Mouse (Mus musculus) layer of hippocampus, postnatal 10 days (tissue): ENCODE measurements around the gene Fgfr2. TPM values are rescaled to one million over a fixed set of nuclear protein-coding genes. Genes with fewer than 3 reads are reported as not detected.
A peak's percentile ranks its signal among the peaks of the same experiment; 100 is the strongest.

Source experiments
- DNase-seq, 2 experiments: peaks; one replicate each; pipeline ENCODE4 v3.0.0; 2021; ENCODE audit warnings: low spot score in 2 of 2
- total RNA-seq, 2 experiments: library from RNA; stranded (reverse); gene quantifications; 2 replicates each; pipeline ENCODE4 v1.2.3; 2021

Fgfr2 gene
- total RNA-seq, 2 experiments from 2014 or later, result 35.6 to 48.3 TPM

DNA sequence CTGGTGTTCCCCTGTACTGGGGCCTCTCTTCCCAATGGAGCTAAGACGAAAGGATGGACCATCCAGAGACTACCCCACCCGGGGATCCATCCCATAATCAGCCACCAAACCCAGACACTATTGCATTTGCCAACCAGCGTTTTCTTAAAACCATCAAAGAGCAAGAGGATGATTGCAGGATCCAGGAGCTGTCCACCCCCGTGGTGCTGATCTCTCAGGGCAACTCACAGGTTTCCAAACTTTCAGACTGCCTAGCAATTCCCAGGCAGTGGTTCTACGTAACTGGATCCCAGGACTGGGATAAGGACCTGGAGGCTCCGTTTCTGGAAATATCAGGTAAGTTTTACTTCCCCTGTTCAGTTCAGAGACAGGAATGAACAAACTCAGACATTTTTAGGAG lies 1162.6 kb downstream of the Fgfr2 start:
- DNase-seq, result no peak

DNA sequence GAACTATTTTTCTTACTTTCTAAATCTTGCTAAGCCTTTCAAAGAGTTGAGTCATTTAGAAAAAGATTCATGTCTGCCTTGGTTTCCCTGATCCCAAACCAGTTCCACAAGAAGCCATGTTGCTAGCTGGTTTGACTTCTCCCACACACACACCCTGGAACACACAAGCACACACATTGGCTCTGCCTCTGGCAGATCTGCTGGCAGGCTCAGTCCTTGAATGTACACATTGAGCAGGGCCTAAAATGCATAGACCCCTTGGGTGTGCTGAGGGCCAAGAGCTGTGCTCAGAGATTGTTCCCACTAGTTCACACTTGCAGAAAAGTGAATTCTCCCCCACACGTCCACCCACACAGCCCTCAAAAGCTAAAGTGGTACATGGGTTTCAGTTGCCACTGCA lies 1164.4 kb downstream of the Fgfr2 start:
- DNase-seq, result no peak

DNA sequence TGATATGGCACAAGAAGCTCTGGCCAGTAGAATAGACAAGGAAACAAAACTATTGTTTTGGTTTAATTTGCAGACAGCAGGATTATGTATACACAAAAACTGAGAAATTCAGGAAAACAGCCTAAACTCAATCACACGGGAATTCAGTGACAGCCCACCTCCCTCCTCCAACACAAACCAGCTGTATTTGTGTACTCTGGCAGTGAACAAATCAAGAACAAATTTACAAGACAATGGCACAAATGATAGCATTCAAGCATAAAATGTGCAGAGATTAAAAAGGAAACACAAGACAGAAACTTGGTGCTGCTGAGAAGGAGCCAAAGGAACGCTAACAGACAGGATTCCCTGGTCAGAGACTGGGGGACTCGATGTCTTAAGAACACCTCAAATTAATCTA lies 1169.7 kb downstream of the Fgfr2 start:
- DNase-seq, result no peak

DNA sequence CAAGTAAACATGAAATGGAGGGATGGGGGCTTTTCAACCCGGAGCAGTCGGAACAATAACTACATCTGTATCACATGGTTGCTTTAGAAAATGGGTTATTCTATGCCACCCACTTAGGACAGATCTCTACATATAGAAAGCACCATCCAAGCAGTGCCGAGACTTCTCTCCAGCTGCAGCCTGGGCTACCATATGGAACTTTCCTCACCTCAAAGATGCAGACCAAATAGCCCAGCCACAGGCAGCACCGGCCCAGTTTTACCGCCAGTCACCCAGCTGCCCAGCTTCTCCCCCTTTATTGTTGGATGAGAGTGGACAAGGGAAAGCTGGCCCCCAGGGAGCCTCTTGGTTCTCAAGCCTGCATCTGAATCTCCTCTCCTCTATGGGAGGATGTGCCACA lies 1172.0 kb downstream of the Fgfr2 start:
- DNase-seq, result no peak

DNA sequence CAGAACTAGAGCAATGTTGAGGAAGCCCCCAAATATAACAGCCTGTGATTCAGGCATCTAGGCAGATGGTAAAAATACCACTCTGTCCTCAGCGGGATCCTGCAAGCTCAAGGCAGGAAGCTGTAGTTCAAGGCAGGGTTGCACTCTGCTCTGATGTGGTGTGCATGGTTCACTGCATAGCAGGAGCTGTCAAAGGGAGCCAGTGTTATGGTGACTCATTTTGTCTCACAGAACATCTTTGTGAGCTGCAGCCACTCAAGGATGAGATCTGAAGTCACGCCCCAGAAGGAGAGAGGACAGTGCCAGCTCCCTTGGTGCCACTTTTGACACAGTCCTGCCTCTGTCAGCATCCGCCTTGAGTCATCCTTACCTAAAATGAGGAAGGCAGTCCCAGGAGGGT lies 1185.5 kb downstream of the Fgfr2 start:
- DNase-seq, result no peak

DNA sequence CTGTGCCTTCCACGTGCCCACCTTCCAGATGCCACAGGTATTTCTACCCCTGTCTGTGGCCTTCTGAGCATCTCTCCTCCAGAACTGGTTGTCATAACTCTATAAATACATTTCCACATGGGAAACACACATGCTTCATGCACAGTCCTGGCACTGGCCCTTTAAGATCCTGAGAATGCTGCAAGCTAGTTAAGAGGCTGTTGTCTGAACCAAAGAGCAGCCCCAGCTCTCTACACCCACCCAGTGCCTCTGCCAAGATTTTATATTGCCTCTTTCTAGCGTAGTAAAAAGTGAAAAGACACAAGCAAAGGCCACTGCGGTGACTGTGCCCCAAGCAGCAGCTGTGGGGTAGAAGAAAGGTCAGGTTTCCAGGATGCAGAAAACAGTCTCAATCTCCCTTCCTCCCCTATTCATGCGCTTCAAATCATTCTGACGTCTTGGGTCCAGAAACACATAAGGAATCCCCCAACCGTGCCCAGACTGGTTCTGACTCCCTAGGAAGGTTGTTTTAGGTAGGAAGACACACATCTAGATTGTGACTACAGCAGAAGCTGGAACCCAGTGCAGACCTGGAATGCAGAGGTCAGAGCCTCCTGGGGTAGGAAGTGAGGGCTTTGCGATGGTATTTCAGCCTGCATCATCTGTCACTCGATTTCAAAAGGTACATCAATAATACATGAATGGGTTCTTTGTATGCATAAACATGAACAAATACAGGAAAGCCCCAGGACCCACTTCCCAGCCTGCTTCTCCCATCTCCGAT lies 1195.7 kb downstream of the Fgfr2 start:
- no peak for DNase-seq

DNA sequence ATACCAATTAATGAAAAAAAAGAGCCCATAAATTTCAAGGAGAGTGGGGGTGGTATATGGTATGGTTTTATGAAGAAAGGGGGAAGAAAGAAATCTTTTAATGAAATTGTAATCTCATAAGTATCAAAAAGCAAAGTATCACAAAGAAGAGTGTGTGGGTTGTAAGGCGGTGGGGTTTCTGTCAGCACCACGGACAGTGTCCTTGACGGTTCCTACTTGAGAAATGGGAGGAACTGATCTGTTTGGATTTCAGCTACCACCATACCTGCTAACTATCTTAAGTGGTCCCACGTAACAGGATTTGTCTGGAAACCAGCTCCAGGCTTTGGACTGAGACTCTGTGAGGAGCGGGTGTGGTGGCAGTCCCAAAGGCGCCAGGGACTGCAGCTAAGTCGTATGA lies 1205.8 kb downstream of the Fgfr2 start:
- no peak for DNase-seq

DNA sequence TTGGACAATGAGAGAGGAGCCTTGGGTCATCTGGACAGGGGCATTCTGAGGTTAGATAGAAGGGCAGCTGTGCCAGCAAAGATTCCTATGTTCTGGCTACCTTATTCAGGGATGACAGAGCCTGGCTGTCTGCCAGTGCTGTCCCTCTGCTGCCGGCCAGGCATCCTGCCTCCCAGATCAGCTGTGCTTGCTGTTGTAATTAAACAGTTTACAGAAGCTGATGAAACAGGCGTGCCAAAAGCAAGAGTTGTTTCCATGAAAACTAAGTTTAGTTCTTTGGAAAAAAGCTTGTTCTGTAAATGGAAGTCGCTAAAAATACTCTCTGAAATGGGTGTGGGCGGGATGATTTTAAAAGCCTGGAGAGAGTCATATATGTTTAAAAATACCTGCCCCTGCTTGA lies 1213.5 kb downstream of the Fgfr2 start:
- DNase-seq, result peak; percentile 32 to 45

DNA sequence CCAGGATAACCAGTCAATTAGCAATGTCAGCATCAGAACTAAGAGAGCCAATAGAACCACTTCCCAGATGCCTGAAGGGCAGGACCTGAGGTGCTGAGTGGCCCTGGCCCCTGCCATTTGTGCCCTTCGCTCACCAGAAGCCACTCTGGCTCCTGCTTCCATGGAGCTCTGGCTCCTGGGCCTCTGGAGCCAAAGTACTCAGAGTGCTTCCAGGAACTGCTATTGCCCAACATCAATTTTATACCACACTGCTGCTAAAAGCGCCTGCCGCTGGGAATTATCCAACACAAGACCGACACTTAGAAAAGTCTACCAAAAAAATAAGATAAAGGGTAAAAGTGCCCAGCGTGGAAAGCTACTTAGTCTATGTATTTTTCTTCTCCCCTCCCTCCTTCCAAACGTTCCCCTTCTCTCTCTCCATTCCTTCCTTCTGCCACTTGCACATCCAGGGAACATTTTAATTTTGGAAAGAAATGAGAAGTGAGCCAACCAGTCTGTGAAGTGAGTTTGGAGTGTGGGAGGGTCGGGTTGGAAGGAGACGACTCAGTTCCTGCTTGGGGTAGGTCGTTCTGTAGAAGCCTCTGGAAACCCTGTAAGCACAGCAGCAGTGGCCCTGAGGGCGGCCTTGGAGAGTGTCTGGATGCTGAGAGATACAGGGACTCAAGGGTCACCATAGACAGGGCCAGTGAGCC lies 1216.5 kb downstream of the Fgfr2 start:
- no peak for DNase-seq

DNA sequence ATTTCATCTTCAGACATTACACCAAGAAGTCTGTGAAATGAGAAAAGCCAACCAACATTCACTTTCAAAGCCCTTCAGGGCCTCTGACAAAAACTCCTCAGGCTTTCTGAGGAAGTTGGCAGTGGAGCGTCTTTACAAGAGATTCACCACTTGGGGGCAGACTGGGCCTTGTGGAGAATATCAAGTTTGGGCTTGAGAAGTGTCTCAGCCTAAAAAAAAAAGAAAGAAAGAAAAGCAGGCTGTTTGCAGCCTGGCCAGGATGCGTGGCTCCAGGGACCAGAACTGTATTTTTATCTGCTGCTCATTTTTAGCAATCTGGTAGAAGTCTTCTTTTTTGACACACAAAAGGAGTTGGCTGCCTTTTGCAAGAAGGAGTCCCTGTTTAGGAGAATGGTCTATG lies 1223.8 kb downstream of the Fgfr2 start:
- DNase-seq, result peak; percentile 81 to 82

DNA sequence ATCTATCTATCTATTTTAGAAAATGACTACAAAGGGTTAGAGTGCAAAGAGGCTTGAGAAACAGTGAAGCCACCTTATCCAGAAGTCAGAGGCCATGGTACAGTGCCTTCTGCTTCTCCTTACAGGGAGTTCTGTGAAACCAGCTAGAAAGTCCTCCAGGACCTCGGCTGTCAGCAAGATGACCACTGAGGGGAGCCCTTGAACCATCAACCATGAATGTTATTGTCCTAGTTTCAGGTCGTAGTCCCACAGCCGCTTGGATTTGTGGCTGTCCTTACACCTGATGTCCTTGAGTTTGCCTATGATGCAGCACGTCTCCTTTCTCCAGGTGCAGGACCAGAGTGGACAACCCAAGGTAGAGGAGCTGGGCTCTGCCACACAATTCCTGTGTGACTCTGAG lies 1225.9 kb downstream of the Fgfr2 start:
- DNase-seq, result peak; percentile 30 to 54

DNA sequence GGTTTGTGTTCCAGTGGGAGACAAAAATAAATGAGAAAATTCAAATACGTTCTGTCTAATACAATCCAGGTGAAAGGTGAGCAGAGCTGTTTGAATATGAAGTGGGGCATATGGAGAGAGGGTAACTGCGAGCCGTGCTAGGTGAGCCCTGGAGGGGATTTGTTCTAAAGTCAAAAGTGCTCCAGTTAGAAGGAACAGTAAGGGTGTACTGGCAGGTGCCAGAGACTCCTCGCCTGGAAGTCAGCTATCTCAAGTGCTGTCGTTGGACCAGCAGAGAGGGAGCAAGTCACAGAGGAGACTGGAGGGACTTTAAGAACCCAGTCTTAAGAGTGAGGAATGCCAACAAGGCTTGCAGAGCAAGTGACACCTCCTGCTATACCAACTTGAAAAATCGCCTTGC lies 1240.3 kb downstream of the Fgfr2 start:
- DNase-seq, result no peak

DNA sequence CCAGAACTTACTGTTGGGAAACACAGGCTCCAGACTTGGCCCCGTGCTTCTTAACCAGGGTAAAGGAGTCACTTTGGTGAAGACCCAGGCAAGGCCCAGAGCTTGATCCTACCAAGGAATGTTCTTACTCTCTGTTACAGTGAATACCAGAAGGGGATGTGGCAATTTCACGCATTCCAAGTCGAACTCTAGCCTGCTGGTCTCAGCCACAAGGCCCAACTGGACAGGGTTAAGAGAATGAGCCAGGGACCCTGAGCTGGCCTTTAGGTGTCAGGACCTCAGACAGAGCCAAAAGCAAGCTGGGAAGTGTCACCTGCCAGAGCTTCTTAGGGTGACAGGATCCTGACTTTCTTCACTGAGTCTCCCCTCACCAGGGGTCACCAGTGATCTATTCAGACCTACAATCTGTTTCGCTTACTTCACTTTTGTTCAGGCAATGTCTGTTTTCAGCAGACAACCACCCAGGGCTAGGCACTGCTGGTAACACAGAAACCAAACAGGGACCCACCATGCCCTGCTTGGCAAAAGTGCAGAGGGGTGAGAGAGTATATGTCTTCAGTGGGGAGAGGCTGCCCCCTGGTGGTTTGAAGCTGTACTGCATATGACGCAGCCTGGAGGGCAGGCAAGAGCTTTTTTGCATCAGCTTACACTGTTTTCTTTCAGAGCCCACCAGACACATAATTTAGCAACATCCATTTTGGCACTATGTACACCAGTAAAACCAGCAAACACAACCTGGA lies 1241.1 kb downstream of the Fgfr2 start:
- DNase-seq, result peak; percentile 90 to 91

DNA sequence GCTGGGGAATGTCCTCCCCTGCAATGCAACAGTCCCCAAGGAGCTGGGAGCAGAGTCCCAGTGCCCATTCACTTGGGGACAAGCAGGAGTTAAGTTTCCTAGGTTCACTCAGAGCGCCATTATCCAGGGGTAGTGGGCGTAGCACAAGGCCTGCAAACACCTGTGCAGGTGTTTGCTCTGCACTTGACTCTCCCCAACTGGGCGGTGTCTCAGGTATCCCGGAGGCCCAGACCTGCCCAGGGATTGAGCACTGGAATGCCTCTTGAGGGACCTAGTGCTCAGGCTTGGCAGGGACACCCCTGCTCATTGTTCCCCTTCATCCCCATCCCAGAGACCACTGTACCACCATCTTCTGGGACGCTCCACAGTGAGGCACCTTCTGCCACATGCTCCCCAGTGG lies 1243.0 kb downstream of the Fgfr2 start:
- DNase-seq, result no peak

DNA sequence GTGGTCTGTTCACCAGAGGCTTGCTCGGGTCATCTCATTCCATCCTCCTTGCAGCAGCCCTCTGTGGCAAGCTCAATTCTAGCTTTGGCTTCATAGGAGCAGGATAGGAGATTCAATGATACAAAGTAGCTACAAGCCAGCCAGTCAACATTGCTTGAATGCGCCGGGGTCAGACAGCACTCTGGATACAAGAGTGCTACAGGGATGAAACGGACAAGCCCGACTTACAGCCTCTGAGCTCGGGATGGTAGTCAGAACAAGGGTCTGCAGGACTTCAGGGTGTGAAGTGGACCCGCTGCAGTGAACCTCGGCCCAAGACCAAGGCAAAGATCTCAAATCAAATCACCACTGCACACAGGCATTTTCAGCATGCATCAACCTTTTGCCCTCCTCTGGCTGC lies 1244.3 kb downstream of the Fgfr2 start:
- no peak for DNase-seq

DNA sequence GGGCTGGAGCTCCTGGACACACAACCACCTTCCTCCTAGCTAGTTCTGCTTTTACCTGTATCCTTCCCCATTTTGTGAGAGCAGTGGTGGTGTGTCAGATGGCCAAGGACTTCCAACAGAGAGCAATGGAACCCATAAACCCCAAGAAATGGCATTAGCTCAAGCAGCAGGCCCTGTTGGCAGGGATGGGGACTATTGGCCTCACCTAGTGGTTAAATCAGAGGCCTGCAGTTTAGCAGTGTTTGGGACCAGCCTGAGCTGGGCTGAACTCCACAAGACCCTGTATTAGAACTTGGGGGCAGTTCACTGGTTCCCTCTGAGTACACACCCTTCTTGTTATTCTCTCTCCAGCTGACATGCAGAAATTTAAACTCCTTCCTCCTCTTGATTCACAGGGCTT lies 1262.0 kb downstream of the Fgfr2 start:
- DNase-seq, result no peak

DNA sequence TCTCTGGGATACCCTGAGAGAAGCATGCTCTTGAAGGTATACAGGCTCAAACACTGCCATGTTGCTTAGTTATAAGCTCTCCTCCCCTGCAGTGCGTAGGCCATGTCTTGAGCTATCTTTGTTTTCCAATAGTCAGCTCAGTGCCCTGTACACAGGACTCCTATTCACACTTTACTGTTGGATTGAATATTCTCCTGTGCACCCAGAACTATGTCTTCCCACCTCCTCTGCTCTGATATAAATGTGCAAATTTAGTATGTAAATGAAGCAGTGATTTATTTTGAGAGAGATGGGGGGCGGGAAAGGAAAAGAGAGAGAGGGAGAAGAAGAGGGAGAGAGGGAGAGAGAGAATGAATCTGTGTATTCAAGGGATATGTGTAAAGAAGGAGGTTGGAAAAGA lies 1267.5 kb downstream of the Fgfr2 start:
- no peak for DNase-seq

DNA sequence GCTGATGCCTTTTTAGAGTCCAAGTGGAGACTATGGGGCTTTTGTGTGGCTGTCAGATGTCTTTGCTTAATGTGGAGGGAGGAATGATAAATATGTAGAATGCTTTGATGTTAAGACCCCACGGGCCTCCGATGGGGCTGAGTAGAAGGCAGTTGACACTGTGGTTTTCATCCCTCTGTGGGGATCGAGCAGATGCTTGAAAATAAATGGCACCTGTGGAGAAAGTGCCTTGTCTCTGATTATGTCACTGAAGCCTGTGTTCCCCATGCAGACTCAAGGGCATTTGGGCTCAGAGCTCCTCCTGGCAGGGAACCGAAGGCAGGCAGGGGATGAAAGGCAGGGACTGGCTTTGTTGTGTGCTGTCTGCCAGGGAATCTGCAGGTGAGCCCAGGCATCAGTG lies 1272.6 kb downstream of the Fgfr2 start:
- DNase-seq, result no peak

DNA sequence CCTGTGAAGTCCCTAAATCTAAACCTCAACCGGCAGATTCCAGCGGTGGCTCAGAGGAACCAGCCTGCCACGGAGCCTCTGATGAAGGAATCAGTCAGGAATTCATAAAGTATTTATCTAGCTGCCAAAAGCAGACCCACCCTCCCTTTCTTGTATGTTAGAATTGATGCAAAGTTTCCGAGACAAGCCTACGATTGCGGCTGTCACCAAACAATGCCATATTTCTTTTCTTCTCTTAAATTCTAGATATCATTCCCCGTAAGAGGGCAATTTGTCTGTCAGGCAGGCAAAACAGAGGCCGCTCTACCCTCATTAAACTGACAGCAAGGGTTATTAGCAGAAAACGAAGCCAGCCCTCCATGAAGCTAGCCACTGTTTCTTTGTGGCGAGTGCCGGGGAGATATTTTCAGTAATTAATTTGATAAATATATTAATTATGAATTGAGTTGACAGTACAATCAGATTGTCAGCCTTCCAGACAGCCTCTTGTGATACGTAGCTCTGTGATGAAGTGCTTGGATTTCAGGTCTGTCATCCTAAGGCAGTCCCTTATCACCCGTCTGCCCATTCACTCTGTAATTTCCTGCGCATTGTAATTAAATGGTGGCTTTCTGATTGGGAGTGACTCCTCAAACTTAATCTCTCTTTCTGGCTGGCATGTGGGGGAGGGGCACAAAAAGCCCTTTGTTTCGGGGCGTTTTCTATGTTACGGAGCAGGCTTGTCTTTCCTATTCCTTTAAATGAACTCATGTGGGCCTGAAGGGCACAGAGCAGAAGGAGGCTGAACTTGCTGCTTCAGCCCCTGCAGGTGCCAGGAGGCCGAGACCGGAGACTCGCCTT lies 1276.9 kb downstream of the Fgfr2 start:
- no peak for DNase-seq

DNA sequence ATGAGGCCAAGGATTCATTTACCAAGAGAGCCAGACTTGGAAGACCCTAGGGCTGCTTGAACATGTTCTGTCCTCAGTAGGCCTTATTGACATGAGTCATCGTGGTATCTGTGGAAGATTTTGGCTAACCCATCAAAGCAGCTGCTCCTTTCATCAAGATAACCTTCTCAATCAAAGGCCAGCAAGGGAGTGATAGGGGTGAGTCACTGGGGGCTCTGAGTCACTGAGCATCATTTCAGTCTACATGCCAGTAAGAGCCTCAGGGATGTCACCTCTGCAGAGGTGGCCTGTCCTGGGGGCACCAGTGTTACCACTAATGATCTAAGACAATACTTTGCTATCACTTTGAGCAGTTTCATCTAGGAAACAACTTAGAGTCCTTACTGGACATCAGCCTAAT lies 1292.9 kb downstream of the Fgfr2 start:
- no peak for DNase-seq

DNA sequence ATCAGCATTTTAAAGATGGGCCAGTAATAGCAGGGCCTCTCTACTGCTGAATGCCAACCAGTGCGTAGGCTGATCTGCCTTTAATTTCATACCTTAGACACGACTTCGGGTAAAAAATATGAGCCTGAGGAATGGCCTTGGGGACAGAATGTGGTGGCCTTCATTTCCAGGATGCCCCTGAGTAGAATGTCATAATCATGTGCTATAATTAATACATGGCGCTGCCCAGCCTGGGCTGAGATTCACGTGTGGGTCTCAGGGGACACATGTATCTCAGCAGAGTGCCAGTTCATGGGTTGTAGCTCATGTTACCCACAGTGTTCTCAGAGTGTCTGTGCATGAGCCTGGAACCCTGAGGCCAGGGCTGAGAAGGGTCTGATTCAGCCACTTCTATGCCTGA lies 1296.3 kb downstream of the Fgfr2 start:
- no peak for DNase-seq
